In the genomic region with DNA sequence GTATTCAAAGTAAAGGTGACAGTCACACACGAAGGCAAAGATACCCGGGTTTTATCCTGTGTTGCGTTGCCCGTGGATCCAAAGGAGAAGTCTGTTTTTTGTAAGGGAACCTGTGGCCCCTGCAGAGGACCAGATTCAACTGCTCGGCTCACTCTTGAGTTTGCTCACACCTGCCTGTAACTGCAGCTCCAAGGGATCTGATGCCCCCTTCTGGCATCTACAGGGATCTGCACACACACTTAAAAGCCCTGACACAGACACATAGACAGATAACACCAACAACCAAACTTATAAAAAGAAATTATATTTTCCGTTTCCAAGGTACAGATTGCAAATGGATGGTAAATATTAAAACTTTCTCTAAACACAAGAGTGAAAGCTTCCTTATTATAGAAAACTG, we compare ENCODE assay signal across 30 mouse cellular contexts.
DNase-seq lines count a peak whose midpoint lies in the region; ATAC-seq and TF ChIP-seq lines count a peak whose summit lies in the region.
"Had no signal": no experiment of that assay in that cellular context is flagged by ENCODE, and none has a peak within 500 bp of the region (broad histone marks: within the 10 kb centered on the region; RNA-seq: fewer than 3 reads in every experiment).

No protein-coding gene starts in this region.

- H3K27ac ChIP-seq in layer of hippocampus, adult 2 months: no peak overlapping the region
- H3K27ac ChIP-seq in CH12.LX (ENCODE audit: insufficient read depth, low read depth): no peak overlapping the region
- H3K27ac ChIP-seq: embryonic facial prominence, embryonic 13.5 days; forebrain, embryonic 10.5 days; forebrain, embryonic 15.5 days; hindbrain, embryonic 10.5 days; hindbrain, embryonic 15.5 days; midbrain, embryonic 10.5 days; midbrain, embryonic 15.5 days; neural tube, embryonic 15.5 days had no signal

- no peaks in the 10 kb centered on the region for H3K79me2 ChIP-seq in CH12.LX (replicated peaks; ENCODE audit: control insufficient read depth, extremely low read depth, insufficient read depth, poor library complexity, severe bottlenecking)

- no peak overlapping the region for H3K4me3 ChIP-seq in layer of hippocampus, adult 2 months
- no peak overlapping the region for H3K4me3 ChIP-seq in CH12.LX (replicated peaks in 1 of 3; ENCODE audit: low read depth in 2 of 3, low read length in 2 of 3, poor library complexity in 1 of 3)
- H3K4me3 ChIP-seq: embryonic facial prominence, embryonic 13.5 days; forebrain, embryonic 10.5 days; forebrain, embryonic 15.5 days; hindbrain, embryonic 10.5 days; hindbrain, embryonic 15.5 days; midbrain, embryonic 10.5 days; midbrain, embryonic 15.5 days; neural tube, embryonic 15.5 days had no signal

- dilution Hi-C loops in CH12.LX (cut with MboI; ENCODE audit: extremely low pct_ligation_motif_present, extremely low pct_unique_long_range_greater_than_20kb, low sequenced_read_pairs): no loop called here

- peaks cover 7% of the 10 kb centered on the region for H3K9me3 ChIP-seq in CH12.LX (replicated peaks; ENCODE audit: low read length)
- H3K9me3 ChIP-seq: embryonic facial prominence, embryonic 13.5 days; forebrain, embryonic 10.5 days; forebrain, embryonic 15.5 days; hindbrain, embryonic 10.5 days; hindbrain, embryonic 15.5 days; midbrain, embryonic 10.5 days; midbrain, embryonic 15.5 days; neural tube, embryonic 15.5 days had no signal

- CTCF ChIA-PET in Patski (lab: Charles Lee): interaction anchor here (1.0 kb wide), 1 partner anchor 9 kb away, joined by 3 read pairs; no protein-coding TSS in a partner anchor

- in situ Hi-C loops in CH12.LX (cut with MboI; ENCODE audit: low pct_ligation_motif_present, low pct_unique_long_range_greater_than_20kb, low sequenced_read_pairs): loop anchor here (25.0 kb wide), 1 partner anchor 205 kb away; no protein-coding TSS in a partner anchor
- in situ Hi-C loops in Patski (cut with MboI; ENCODE audit: low pct_unique_long_range_greater_than_20kb): no loop called here

- H3K36me3 ChIP-seq in CH12.LX (replicated peaks in 1 of 2; ENCODE audit: control insufficient read depth in 1 of 2, insufficient read depth in 1 of 2, low read length in 1 of 2): no peaks in the 10 kb centered on the region
- H3K36me3 ChIP-seq: embryonic facial prominence, embryonic 13.5 days; forebrain, embryonic 10.5 days; forebrain, embryonic 15.5 days; hindbrain, embryonic 10.5 days; hindbrain, embryonic 15.5 days; midbrain, embryonic 10.5 days; midbrain, embryonic 15.5 days; neural tube, embryonic 15.5 days had no signal

- TF ChIP-seq RAD21 in CH12.LX (IDR thresholded peaks at IDR 0.05; ENCODE audit: low read depth, low read length): peak; percentile 36

- no peak for DNase-seq in layer of hippocampus, adult 2 months (ENCODE audit: low spot score in 2 of 2)
- DNase-seq in layer of hippocampus, postnatal 25 days (ENCODE audit: extremely low spot score in 1 of 2, low spot score in 1 of 2): no peak
- DNase-seq in A20 (ENCODE audit: low read depth, low spot score): peak; percentile 26
- DNase-seq in CH12.LX (ENCODE audit: extremely low read depth): peak; percentile 15
- no peak for DNase-seq in Patski (ENCODE audit: low read depth, low spot score)
- DNase-seq in lung, postnatal 25 days (ENCODE audit: low spot score): no peak
- no peak for DNase-seq in right cerebral cortex, adult 2 months (ENCODE audit: low spot score in 2 of 2)
- DNase-seq: adrenal gland, postnatal 14 days; cerebellum, adult 11 months; cerebellum, adult 9-10 months; gastrocnemius, postnatal 36 days; heart, postnatal 14 days; kidney, adult 2 months; kidney, postnatal 10 days; layer of hippocampus, adult 9-11 months; lung, adult 18-20 months; retina, postnatal 1 day; right cerebral cortex, postnatal 4 days; thymus, adult 2 months; thymus, postnatal 36 days had no signal

- H3K4me2 ChIP-seq in CH12.LX (ENCODE audit: insufficient read depth, low read depth, poor library complexity, severe bottlenecking): no peak overlapping the region
- H3K4me2 ChIP-seq: embryonic facial prominence, embryonic 13.5 days; forebrain, embryonic 15.5 days; hindbrain, embryonic 15.5 days; midbrain, embryonic 15.5 days; neural tube, embryonic 15.5 days had no signal

- H3K9ac ChIP-seq in CH12.LX (ENCODE audit: insufficient read depth, low read depth): no peak overlapping the region
- H3K9ac ChIP-seq: embryonic facial prominence, embryonic 13.5 days; forebrain, embryonic 15.5 days; hindbrain, embryonic 15.5 days; midbrain, embryonic 15.5 days; neural tube, embryonic 15.5 days had no signal

- ATAC-seq in Patski: no peak
- ATAC-seq: forebrain, embryonic 15.5 days; inflammation-experienced regulatory T-cells, adult 6 months; lung, postnatal 0 days; midbrain, embryonic 15.5 days had no signal

- POLR2A ChIA-PET in Patski (lab: Charles Lee): no interaction called here

- peak; percentile 31 for TF ChIP-seq CTCF in layer of hippocampus, adult 2 months (conservative IDR thresholded peaks at IDR 0.05)
- TF ChIP-seq CTCF in CH12.LX (conservative IDR thresholded peaks at IDR 0.05 in 1 of 2, IDR thresholded peaks at IDR 0.05 in 1 of 2; ENCODE audit: low read depth in 2 of 2, low read length in 2 of 2) (peak in 1 of 2 experiments; percentile 34; a peak in 1 of 4 replicates), Patski (IDR thresholded peaks at IDR 0.05) (peak; percentile 51)

- no peak for TF ChIP-seq POLR2A in CH12.LX (IDR thresholded peaks at IDR 0.05; ENCODE audit: low read depth, low read length)

- no peak for TF ChIP-seq EP300 in CH12.LX (IDR thresholded peaks at IDR 0.05; ENCODE audit: low read length)

- no peaks in the 10 kb centered on the region for H3K27me3 ChIP-seq in CH12.LX (replicated peaks)
- no peaks in the 10 kb centered on the region for H3K27me3 ChIP-seq in Patski
- H3K27me3 ChIP-seq: forebrain, embryonic 15.5 days; hindbrain, embryonic 15.5 days; midbrain, embryonic 15.5 days; neural tube, embryonic 15.5 days had no signal

- peaks cover 19 to 37% of the 10 kb centered on the region in 2 experiments for H3K4me1 ChIP-seq in CH12.LX (ENCODE audit: control insufficient read depth in 1 of 2, insufficient read depth in 2 of 2)
- H3K4me1 ChIP-seq: embryonic facial prominence, embryonic 13.5 days; forebrain, embryonic 10.5 days; forebrain, embryonic 15.5 days; hindbrain, embryonic 10.5 days; hindbrain, embryonic 15.5 days; midbrain, embryonic 10.5 days; midbrain, embryonic 15.5 days had no signal

TF ChIP-seq in CH12.LX, 34 proteins besides CTCF, POLR2A, EP300 and RAD21:
- TF ChIP-seq JUN (IDR thresholded peaks at IDR 0.05; ENCODE audit: insufficient read depth, low read depth, low read length) (no peak), E2F4 (IDR thresholded peaks at IDR 0.05; ENCODE audit: insufficient replicate concordance, low read depth, low read length) (no peak), ZMIZ1 (IDR thresholded peaks at IDR 0.05; ENCODE audit: low read depth, low read length) (no peak), CHD2 (IDR thresholded peaks at IDR 0.05; ENCODE audit: low read length) (no peak), SMC3 (IDR thresholded peaks at IDR 0.05; ENCODE audit: low read depth, low read length) (peak; percentile 28), UBTF (IDR thresholded peaks at IDR 0.05; ENCODE audit: low read depth, low read length) (no peak)

Comparison
In these comparisons a context has a peak if more than half of its experiments do, and no peak if none do; other contexts are left out.
1. DNase-seq: peak in A20 (single experiment) and CH12.LX (single experiment); none in layer of hippocampus, adult 2 months (0 of 2), layer of hippocampus, postnatal 25 days (0 of 2), Patski (single experiment), lung, postnatal 25 days (single experiment) and right cerebral cortex, adult 2 months (0 of 2).